Mouse (Mus musculus) T-helper 2 cell (primary cell): Measurements from ENCODE around the gene Esrrg.

ENCODE experiments used
- in situ Hi-C: fragments of 300-600 bp; cut with MboI, MseI; formaldehyde crosslinking; loops from one replicate; pipeline ENCODE4 v1.15.1; 2025; ENCODE audit warnings: high pct_unique_total_duplicates

The Esrrg gene

GRCm38 (mm10) chr1:188069849-188070248 lies 461.3 kb downstream of the Esrrg start:
- in situ Hi-C loops = no loop called here

GRCm38 (mm10) chr1:188077561-188078195 lies 469.1 kb downstream of the Esrrg start:
- in situ Hi-C loops = no loop called here

GRCm38 (mm10) chr1:188080261-188080875 lies 471.8 kb downstream of the Esrrg start:
- in situ Hi-C loops = no loop called here

- in situ Hi-C loops = no loop called here
These were observed 474.4 kb downstream of the Esrrg start for GRCm38 (mm10) chr1:188082665-188083640.

- in situ Hi-C loops = no loop called here
These were observed 476.7 kb downstream of the Esrrg start for GRCm38 (mm10) chr1:188085116-188085879.

- in situ Hi-C loops = loop anchor here (10.0 kb wide), 1 partner anchor 409 kb away; no protein-coding TSS in a partner anchor
These were observed 485.1 kb downstream of the Esrrg start for GRCm38 (mm10) chr1:188093724-188094123.

- in situ Hi-C loops = no loop called here
These were observed 493.2 kb downstream of the Esrrg start for GRCm38 (mm10) chr1:188101832-188102231.

GRCm38 (mm10) chr1:188103179-188103578 lies 494.6 kb downstream of the Esrrg start:
- in situ Hi-C loops = no loop called here

- in situ Hi-C loops = no loop called here
These were observed 496.9 kb downstream of the Esrrg start for GRCm38 (mm10) chr1:188105516-188105915.

- in situ Hi-C loops = no loop called here
These were observed 499.4 kb downstream of the Esrrg start for GRCm38 (mm10) chr1:188107946-188108345.

GRCm38 (mm10) chr1:188111552-188111951 lies 503.0 kb downstream of the Esrrg start:
- in situ Hi-C loops = loop anchor here (10.0 kb wide), 1 partner anchor 953 kb away; no protein-coding TSS in a partner anchor

- in situ Hi-C loops = loop anchor here (10.0 kb wide), 1 partner anchor 952 kb away; no protein-coding TSS in a partner anchor
These were observed 504.6 kb downstream of the Esrrg start for GRCm38 (mm10) chr1:188113240-188113639.

- in situ Hi-C loops = loop anchor here (10.0 kb wide), 1 partner anchor 947 kb away; no protein-coding TSS in a partner anchor
These were observed 509.5 kb downstream of the Esrrg start for GRCm38 (mm10) chr1:188118125-188118524.

GRCm38 (mm10) chr1:188119806-188120205 lies 511.2 kb downstream of the Esrrg start:
- in situ Hi-C loops = loop anchor here (10.0 kb wide), 1 partner anchor 945 kb away; no protein-coding TSS in a partner anchor

GRCm38 (mm10) chr1:188125521-188126021 lies 517.0 kb downstream of the Esrrg start:
- in situ Hi-C loops = no loop called here

GRCm38 (mm10) chr1:188136126-188136525 lies 527.5 kb downstream of the Esrrg start:
- in situ Hi-C loops = no loop called here

- in situ Hi-C loops = no loop called here
These were observed 530.9 kb downstream of the Esrrg start for GRCm38 (mm10) chr1:188139473-188139872.

GRCm38 (mm10) chr1:188140221-188140620 lies 531.6 kb downstream of the Esrrg start:
- in situ Hi-C loops = no loop called here

GRCm38 (mm10) chr1:188147381-188148156 lies 539.0 kb downstream of the Esrrg start:
- in situ Hi-C loops = no loop called here

GRCm38 (mm10) chr1:188151066-188151465 lies 542.5 kb downstream of the Esrrg start:
- in situ Hi-C loops = no loop called here
